Mouse (Mus musculus) embryo, embryonic 9.5 days (tissue): Measurements from ENCODE around the gene Tmem229b.
"Not testable (repeated sequence)": the region's sequence is repeated elsewhere in the genome, so short reads cannot be mapped to it uniquely, and the experiment has no call there.

Experiments
- DNase-seq: peaks from one replicate; pipeline ENCODE4 v3.0.0-alpha.2; 2017; ENCODE audit errors: extremely low spot score

Gene Tmem229b

DNA sequence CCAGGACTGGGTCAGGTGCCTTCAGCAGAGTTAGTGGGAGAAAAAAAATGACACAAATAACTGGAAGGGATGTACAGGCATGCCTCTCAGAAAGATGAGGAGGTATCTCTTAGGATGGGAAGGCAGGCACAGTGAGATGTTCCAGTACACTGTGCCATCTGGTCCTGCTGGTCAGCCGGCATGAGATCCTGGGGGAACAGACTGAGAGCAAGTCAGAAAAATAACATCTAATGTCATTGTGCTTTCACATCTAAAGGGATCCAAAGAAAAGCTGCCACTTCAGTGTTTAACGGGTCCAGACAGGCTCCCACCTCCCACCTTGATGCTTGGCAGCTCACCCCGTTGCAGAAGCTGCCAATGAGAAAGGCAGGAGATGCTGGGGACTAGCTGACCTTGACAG is 54.9 kb downstream of the Tmem229b start:
- no peak for DNase-seq

DNA sequence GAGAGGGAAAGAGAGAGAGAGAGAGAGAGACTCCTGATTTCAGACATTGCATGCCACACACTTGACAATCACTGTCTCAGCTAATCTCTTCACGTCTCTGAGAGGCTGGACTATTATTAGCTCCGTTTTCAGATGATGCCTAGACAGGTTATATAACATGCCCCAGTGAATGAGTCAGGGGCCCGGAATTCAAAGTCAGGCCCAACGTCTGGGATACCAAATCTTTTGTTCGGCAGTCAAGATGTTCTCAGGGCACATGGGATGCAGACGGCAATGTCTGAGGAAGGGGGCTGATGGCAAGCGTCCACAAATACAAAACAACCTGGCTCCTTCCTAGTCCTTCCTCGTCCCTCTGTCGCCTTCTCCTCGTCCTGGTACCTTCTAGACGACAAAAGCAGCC is 55.4 kb downstream of the Tmem229b start:
- no peak for DNase-seq

DNA sequence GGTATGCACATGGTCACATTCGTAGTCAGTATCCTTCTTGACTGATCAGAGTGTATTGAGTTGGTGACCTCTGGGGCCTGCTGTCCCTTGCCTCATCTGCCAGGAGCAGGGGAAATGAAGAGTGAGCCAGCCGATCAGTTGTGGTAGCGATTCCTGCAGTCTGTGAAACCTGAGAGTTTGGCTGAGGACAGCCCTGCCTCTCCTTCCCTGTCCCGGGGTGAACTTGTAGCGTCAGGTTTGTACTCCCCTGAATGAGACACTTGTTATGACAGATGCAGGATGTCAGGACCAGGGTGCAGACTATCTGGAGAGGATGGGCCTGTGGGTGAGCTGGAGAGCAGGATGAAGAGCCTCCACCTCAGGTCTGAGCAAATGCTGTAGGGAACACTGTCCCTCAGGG is 59.8 kb downstream of the Tmem229b start:
- no peak for DNase-seq

DNA sequence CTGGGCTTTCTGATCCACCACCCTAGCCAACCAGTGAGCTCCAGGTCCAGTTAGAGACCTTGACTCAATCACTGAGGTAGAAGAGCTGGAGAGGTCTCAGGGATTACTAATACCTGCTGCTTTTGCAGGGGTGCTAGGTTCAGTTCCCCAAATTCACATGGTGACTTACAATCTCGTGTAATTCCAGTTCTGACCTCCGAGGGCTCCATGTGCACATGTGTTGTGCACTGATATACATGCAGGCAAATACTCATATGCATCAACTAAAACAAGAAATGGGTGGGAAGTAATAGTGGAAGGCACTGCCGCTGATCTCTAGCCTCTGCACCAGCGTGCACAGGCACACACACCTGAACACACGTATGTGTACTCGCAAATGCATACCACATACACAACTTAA is 60.3 kb downstream of the Tmem229b start:
- DNase-seq, result no peak

DNA sequence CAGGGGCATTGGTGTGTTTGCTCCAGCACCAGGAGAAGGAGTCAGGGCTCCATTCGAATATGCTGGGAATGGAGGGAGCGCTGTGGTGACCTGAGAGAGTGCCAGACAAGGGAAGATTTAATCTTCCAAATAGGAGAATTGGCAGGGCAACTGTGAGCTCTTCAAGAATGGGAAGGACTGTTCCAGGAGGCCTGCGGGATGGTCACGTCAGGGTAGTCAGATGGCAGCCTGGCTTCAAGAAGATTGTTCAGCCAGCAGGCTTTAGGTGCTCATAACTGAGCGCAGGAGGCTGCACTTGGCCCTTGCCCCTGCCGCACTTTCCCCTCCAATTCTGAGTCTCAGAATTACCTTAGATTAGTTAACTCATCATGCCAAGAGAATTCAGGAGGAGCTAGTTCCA is 64.5 kb downstream of the Tmem229b start:
- no peak for DNase-seq

DNA sequence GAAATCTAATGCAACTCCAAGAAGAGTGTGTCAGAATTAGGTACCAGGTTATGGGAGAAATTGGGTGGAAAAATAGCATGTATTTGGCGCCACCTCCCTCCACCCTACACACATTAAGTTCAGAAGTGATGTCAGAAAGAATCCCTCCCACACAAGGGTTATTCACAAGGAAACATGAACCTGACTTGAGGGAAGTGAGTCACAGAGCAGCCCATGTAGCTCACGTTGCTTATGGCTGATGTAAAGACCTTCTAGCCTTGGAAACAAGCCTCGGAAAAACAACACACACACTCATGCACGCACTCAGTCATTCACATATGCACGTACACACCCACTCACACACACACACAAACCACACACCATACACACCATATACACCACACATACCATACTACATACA is 67.3 kb downstream of the Tmem229b start:
- no peak for DNase-seq

DNA sequence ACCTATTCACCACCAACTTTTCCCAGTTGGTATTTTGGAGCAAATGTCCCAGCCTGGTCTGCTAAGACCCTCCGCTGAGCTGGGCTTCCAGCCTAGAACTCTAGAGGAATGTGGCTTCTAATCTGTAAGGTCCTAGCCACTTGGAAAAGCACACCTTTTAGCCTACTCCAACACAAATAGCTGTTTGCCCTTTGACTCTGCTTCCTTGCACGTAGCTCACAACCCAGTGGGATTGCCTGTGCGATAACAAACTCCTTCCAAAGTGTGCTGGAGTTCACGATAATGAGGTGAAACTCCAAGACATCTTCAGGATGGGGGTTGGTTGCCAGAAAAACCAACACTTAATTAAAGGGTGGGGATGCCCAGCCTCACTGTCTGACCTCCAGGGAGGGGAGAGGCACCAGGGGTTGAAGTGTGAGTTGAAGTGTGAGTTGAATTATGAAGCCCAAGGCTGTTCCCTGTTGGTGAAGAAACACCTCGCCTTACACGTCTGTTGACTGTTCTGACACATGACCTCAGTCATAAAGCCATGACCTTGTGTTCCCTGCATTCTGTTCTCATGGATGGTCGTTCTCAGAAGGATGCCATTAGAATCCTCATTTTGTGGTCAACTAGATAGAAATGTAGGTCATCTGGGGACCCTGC is 67.9 kb downstream of the Tmem229b start:
- no peak for DNase-seq

DNA sequence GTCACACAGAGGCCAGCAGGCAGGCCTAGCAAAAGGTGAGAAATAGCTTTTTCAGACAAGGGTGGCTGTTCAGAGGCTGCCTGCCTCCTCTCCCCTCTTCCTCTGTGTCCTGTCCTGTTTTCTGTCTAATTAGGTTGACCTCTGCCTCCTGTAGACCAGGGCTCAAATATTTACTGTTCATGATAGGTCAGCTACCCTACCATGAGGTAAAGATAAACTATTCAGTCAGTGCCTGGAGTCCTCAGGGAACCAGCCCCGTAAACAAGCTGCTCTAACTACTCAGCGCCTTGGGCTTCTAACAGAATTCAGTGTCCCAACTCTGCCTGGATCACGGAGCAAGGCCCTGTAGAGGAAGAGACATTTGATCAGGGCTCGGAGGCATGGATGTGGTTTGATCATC is 70.9 kb downstream of the Tmem229b start:
- no peak for DNase-seq

DNA sequence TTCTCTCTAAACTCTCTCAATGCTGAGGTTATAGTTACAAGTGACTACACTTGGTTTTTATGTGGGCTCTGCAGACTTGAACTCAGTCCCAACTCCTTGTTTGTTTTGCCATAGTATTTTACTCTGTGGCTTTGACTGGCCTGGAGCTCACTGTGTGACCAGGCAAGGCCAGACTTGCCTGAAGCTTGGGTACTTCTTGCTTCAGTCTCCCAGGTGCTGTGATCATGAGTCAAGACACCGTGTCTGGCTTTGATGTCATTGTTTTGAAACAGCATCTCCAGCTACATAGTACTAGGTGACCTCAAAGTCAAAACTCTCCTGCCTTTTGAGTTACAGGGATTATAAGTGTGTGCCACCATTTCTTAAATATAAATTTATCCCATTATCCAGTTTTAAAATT is 77.5 kb downstream of the Tmem229b start:
- DNase-seq, result no peak

DNA sequence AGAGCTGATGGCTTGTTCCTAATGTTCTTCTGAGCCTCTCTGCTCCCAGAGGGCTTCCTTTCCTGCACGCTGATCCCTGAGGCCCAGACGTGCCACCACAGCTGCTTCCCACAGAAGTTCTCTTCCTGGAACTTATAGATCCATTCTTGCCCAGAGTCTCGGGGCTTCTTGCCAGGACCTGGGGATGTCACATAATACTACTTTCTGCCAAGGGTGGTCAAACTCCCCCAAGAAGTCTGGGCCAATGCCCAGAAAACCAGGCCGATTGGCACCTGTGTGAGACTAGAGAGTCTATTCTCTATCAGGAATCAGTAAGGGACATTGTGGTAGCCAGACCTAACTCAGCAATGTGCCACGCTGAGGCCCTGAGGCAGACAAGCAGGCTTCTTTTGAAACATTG is 80.1 kb downstream of the Tmem229b start:
- DNase-seq, result no peak

DNA sequence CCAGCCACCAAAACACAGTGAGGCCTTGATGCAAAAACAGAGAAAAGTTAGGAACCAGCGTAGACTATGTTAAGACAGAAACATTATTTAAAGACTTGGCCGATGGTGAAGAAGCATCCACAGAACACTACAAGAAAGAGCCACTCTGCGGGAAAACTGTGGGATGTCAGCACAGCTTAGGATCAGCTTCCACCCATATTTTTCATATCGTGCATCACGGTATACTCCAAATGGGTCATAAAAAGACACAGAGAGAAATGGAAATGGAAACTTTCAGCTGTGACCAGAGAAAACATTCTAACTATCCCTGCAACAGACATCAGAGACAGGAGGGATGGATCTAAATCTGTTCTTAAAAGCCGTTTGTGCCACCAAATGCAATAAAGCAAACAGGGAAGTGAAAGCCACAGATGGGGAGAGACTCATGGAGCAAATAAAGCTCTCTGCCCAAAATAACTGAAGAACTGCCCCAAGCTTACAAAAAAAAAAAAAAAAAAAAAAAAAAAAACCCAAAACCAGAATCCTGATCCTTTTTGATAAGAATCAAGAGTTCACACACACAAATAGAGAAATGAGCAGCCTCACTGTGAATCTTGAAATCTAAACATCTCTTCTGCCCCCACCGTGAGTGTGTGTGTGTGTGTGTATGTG is 83.8 kb downstream of the Tmem229b start:
- no peak for DNase-seq

DNA sequence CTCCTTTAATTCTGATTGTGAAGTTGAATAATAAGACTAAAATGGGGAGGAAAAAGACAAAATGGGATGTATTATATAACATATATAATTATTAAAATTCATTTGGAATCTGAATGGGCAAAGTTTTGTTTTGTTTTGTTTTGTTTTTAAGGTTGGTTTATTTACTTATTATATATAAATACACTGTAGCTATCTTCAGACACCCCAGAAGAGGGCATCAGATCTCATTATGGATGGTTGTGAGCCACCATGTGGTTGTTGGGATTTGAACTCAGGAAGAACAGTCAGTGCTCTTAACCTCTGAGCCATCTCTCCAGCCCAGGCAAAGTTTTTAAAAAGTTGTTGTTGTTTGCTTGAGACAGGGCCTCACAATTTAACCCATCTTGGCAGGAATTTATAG is 84.5 kb downstream of the Tmem229b start:
- not testable (repeated sequence) for DNase-seq

DNA sequence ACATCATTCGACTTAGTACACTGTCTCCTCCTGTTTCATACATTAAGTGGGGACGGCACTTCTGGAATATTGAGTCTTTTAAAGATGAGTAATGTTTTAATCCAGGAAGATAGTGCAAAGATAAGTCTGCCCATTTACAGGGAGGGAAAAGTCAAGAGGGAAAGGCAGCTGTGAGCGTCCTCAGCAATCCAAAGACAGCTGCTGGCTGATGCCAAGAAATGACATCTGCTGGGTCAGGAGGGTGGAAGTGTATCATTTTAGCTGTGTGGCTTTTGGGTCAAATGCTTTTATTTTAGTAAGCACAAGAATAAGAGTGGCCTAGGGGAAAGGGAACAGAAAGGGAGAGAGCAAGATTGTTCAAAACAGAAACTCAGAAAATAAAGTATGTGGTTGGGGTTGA is 85.4 kb downstream of the Tmem229b start:
- DNase-seq, result no peak

DNA sequence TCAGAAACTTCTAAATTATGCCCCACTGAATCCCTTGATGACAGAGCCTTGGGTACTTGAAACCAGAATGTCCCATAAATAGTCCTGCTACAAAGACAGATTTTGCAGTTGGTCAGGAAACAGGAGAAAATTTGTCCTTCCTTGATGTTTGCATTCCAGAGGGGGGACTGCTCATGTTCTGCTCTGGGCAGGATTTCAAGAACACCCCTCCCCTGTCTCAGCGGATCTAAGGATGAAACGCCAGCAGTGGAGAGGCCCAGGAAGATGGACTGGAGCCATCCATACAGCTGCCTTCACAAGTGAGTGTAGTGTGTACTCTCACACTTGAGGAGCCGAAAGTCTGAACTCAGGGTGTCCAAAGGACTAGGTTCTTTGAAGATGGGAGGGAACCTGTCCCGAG is 86.0 kb downstream of the Tmem229b start:
- no peak for DNase-seq

DNA sequence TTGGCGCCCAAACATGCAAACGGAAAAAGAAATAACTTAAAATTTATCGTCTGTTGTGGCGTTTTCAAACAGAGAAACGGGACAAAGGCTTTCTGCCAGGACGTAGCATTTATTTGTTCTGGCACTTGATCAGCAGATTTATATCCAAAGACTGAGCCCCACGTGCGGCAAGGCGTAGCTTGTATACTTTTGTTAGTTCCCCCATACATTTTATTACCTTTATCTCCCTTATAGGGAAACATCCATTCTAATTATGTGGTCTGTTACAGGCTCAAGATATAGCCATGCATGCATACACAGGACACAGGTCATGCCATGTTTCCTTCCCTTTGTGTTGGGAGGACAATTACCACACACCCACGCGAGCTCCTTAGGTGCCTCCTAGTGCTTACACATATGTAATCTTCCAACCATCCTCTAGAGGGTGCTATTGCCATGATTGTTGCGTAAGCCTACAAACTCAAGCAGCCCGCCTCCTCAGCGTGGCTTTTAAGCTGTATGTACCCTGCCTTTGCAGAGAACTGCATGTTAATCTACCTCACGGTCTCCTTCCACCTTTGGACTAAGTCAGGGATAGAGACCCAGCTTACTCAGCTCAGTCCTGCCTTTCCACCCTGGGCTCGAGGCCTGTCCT is 88.2 kb downstream of the Tmem229b start:
- DNase-seq, result peak; percentile 68

DNA sequence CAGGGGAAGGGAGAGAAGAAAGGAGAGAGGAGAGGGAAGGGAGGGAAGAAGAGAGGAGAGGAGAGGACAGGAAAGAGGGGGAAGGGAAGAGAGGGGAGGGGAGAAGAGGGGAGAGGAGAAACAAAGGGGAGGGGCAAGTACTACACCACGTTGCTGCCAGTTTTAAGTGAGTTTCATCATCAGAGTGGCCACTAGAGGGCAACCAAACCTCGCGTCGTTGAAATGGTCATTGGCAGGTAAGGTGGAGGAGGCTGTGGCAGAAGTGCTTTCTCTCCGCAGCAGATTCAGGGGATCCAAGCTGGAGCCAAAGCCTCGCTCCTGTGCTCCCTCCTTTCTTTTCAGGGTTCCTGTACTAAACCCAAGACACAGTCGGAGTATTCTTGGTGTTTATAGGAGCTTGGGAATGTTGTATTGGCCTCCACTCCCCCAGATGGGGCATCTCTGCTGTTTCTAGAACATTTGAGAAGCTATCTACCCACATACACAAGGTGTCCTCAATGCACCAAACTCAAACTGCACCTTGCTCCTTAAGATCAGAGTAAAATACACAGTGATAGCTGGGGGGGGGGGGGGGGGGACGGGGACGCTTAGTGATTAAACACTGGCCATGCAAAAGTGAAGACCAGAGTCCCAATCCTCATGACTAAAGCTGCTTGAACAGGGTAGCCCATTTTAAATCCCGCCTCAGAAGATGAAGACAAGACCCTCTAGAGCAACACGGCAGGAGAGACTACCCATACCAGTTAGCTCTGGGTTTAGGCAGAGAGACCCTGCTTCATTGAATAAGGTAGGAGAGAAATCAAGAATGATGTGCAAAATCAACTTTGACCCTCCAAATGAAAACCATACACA is 89.0 kb downstream of the Tmem229b start:
- peak; percentile 84 for DNase-seq

DNA sequence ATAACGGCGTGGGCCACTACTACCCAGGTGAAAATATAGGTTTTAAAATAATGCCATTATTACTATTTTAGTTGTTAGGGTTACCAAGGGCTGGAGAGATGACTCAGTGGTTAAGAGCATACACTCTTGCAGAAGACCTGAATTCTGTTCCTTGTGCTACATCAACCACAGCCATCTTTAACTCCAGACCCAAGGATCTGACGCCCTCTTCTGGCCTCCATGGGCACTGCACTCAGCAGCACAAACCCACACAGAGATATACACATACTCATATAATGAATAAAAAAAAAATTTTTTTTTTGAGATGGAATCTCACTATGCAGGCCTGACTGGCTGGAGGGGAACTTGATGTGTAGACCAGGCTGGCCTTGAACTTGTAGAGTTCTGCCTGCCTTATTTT is 91.1 kb downstream of the Tmem229b start:
- no peak for DNase-seq

DNA sequence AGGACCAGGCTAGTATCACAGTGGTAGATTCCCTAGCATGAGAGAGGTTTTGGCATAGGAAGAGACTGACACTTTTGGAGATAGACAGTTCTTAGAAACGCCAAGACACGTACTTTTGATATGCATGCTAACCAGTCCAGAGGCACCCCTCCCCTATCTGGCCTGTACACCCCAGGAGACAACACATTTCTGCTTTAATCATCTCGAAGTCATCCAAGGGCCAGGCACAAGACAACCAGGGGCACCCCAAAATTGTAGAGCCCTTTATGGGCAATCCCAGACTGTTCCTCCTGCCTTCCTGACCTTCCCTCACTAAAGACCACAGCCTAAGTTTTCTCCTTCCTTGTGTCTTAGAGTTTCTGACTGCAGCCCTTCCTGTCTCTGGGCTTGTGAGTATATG is 91.9 kb downstream of the Tmem229b start:
- no peak for DNase-seq

DNA sequence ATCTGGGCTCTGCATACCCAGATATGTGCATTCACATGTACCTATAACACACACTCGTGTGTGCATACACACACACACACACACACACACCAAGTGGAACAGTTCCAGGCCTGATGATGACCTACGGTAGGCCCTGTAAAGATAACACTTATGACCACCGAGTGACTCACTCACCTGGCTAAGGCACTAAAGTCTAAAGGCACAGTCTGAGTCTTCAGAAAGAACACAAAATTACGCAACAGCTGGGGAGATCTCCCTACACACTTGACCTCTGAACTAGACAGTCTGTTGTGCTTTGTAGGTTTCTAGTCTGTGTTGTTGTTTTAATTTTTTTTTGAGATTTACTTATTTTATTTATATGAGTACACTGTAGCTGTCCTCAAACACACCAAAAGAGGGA is 93.0 kb downstream of the Tmem229b start:
- no peak for DNase-seq
